Mouse (Mus musculus) induced T-regulatory cell, adult 2 months (primary cell): ENCODE measurements around the gene Tmem170b.
A peak's percentile ranks its signal among the peaks of the same experiment; 100 is the strongest.
"Not testable (repeated sequence)": the region's sequence is repeated elsewhere in the genome, so short reads cannot be mapped to it uniquely, and the experiment has no call there.

Experiments
- DNase-seq: peaks from one replicate; pipeline ENCODE4 v3.0.0-alpha.2; 2012; ENCODE audit warnings: low read depth

The Tmem170b gene

GRCm38 (mm10) chr13:41670386-41671130 lies 64.9 kb downstream of the Tmem170b start:
- no peak for DNase-seq

- DNase-seq: peak; percentile 37
These were observed 65.5 kb downstream of the Tmem170b start for GRCm38 (mm10) chr13:41671136-41671705.

GRCm38 (mm10) chr13:41672904-41673303 lies 67.2 kb downstream of the Tmem170b start:
- DNase-seq: not testable (repeated sequence)

- no peak for DNase-seq
These were observed 67.8 kb downstream of the Tmem170b start for GRCm38 (mm10) chr13:41673541-41673940.

GRCm38 (mm10) chr13:41674608-41675007 lies 68.9 kb downstream of the Tmem170b start:
- DNase-seq: not testable (repeated sequence)

GRCm38 (mm10) chr13:41675498-41675897 lies 69.8 kb downstream of the Tmem170b start:
- no peak for DNase-seq

GRCm38 (mm10) chr13:41675966-41676835 lies 70.5 kb downstream of the Tmem170b start:
- no peak for DNase-seq

GRCm38 (mm10) chr13:41676836-41677186 lies 71.1 kb downstream of the Tmem170b start:
- DNase-seq: no peak

GRCm38 (mm10) chr13:41680854-41681549 lies 75.3 kb downstream of the Tmem170b start:
- DNase-seq: no peak

- peak; percentile 38 for DNase-seq
These were observed 76.8 kb downstream of the Tmem170b start for GRCm38 (mm10) chr13:41682341-41683119.

GRCm38 (mm10) chr13:41683356-41684012 lies 77.8 kb downstream of the Tmem170b start:
- no peak for DNase-seq

GRCm38 (mm10) chr13:41685499-41685898 lies 79.8 kb downstream of the Tmem170b start:
- no peak for DNase-seq

- no peak for DNase-seq
These were observed 83.3 kb downstream of the Tmem170b start for GRCm38 (mm10) chr13:41689055-41689454.

- DNase-seq: no peak
These were observed 83.9 kb downstream of the Tmem170b start for GRCm38 (mm10) chr13:41689598-41690045.
